27 mouse cellular contexts compared by ENCODE assay signal in the genomic region with DNA sequence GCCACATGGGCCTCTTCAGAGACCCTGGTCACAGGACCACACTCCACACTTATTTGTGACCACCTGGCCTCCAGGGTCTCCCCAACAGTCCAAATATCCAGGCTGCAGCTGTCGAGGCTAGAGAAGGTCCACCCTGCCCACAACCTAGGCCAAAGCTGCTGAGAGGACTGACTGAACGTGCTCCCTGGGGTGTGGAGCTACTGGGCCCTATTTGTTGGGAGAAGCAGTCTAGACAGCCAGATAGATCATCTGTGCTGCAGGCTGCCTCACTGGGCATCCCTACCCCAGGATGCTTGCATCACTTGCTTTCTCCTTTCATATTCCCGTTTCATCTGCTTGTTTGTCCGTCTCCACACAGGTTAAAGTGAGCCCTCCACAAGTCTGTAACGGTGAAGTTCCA. TPM values are rescaled to one million over a fixed set of nuclear protein-coding genes. Genes with fewer than 3 reads are reported as not detected.
DNase-seq lines count a peak whose midpoint lies in the region; ATAC-seq and TF ChIP-seq lines count a peak whose summit lies in the region.
"Had no signal": no experiment of that assay in that cellular context is flagged by ENCODE, and none has a peak within 500 bp of the region (broad histone marks: within the 10 kb centered on the region; RNA-seq: fewer than 3 reads in every experiment).

No protein-coding gene starts in this region.

- DNase-seq in lung, embryonic 14.5 days: no peak
- no peak for DNase-seq in lung, postnatal 10 days
- no peak for DNase-seq in testis, postnatal 14 days (ENCODE audit: low spot score)
- DNase-seq in embryo, embryonic 11 days: no peak
- DNase-seq: adrenal gland, postnatal 25 days; B cell, adult 2 months; cerebellum, adult 11-12 months; cerebellum, adult 9-11 months; gastrocnemius, adult 2 months; gastrocnemius, postnatal 36 days; heart, postnatal 14 days; kidney, adult 8-10 months; layer of hippocampus, postnatal 36 days; left cerebral cortex, postnatal 4 days; liver, postnatal 0 days; right cerebral cortex, adult 18-20 months; right cerebral cortex, postnatal 4 days had no signal

- H3K27ac ChIP-seq in lung, embryonic 14.5 days (ENCODE audit: low read depth): peak overlapping the region; percentile 43; the same call in 1 of the 2 replicates
- no peak overlapping the region for H3K27ac ChIP-seq in testis, adult 2 months (ENCODE audit: control insufficient read depth, insufficient read depth, low read depth, low read length)
- H3K27ac ChIP-seq in limb, embryonic 13.5 days: peak overlapping the region; percentile 44; the same call in 1 of the 2 replicates
- H3K27ac ChIP-seq: gastrocnemius, adult 2 months; hindbrain, embryonic 13.5 days; kidney, postnatal 0 days; liver, embryonic 12.5 days had no signal

- H3K27me3 ChIP-seq in lung, embryonic 14.5 days (ENCODE audit: insufficient read depth, low read length): no peaks in the 10 kb centered on the region
- H3K27me3 ChIP-seq in testis, adult 2 months (ENCODE audit: control insufficient read depth, insufficient read depth, low read length): peaks cover 4% of the 10 kb centered on the region; the same call in 1 of the 2 replicates
- H3K27me3 ChIP-seq in limb, embryonic 13.5 days: peaks cover 2% of the 10 kb centered on the region; the same call in 1 of the 2 replicates
- H3K27me3 ChIP-seq: embryonic facial prominence, embryonic 15.5 days had no signal

- ATAC-seq in lung, embryonic 14.5 days (ENCODE audit: insufficient read depth): no peak
- ATAC-seq in limb, embryonic 13.5 days (ENCODE audit: low FRiP score, low read depth): no peak
- ATAC-seq: forebrain, embryonic 14.5 days; intestine, embryonic 16.5 days; liver, embryonic 12.5 days; liver, postnatal 0 days; midbrain, embryonic 16.5 days had no signal

- H3K9me3 ChIP-seq in lung, embryonic 14.5 days (ENCODE audit: low read depth, low read length): peaks cover 22% of the 10 kb centered on the region; the same call in 1 of the 2 replicates
- peaks cover 28% of the 10 kb centered on the region for H3K9me3 ChIP-seq in limb, embryonic 13.5 days

- no peak for TF ChIP-seq POLR2A in testis, adult 2 months (IDR thresholded peaks at IDR 0.05; ENCODE audit: control insufficient read depth, low read depth, low read length)

- 83% methylated on average over 5 of the region's 5 CpGs for WGBS in lung, embryonic 14.5 days
- 79% methylated on average over 5 of the region's 5 CpGs for WGBS in limb, embryonic 13.5 days

- H3K4me1 ChIP-seq in lung, embryonic 14.5 days (ENCODE audit: insufficient read depth): peaks cover 6% of the 10 kb centered on the region; the same call in 1 of the 2 replicates
- peaks cover 47% of the 10 kb centered on the region for H3K4me1 ChIP-seq in testis, adult 2 months (ENCODE audit: control insufficient read depth, insufficient read depth, low read length)
- peaks cover 54% of the 10 kb centered on the region for H3K4me1 ChIP-seq in limb, embryonic 13.5 days

- no peaks in the 10 kb centered on the region for H3K36me3 ChIP-seq in lung, embryonic 14.5 days (ENCODE audit: insufficient read depth)
- no peaks in the 10 kb centered on the region for H3K36me3 ChIP-seq in testis, adult 2 months (ENCODE audit: control insufficient read depth, insufficient read depth, low read length)
- peaks cover 19% of the 10 kb centered on the region for H3K36me3 ChIP-seq in limb, embryonic 13.5 days
- H3K36me3 ChIP-seq: embryonic facial prominence, embryonic 15.5 days; hindbrain, embryonic 13.5 days had no signal

- H3K9ac ChIP-seq in lung, embryonic 14.5 days: no peak overlapping the region
- H3K9ac ChIP-seq in limb, embryonic 13.5 days: no peak overlapping the region
- H3K9ac ChIP-seq: embryonic facial prominence, embryonic 15.5 days; hindbrain, embryonic 13.5 days; liver, embryonic 12.5 days; liver, postnatal 0 days had no signal

- H3K4me3 ChIP-seq in lung, embryonic 14.5 days (ENCODE audit: low read depth, low read length): no peak overlapping the region
- H3K4me3 ChIP-seq in testis, adult 2 months (ENCODE audit: control insufficient read depth, low read depth, low read length): peak overlapping the region; percentile 2; the same call in 1 of the 2 replicates
- no peak overlapping the region for H3K4me3 ChIP-seq in limb, embryonic 13.5 days
- H3K4me3 ChIP-seq: embryonic facial prominence, embryonic 15.5 days; gastrocnemius, adult 2 months; hindbrain, embryonic 13.5 days; liver, embryonic 12.5 days; megakaryocyte, embryonic 14.5 days had no signal

- no peak for TF ChIP-seq CTCF in lung, embryonic 14.5 days (IDR thresholded peaks at IDR 0.05; ENCODE audit: low read depth)
- TF ChIP-seq CTCF in testis, adult 2 months (IDR thresholded peaks at IDR 0.05; ENCODE audit: control insufficient read depth, insufficient read depth, insufficient replicate concordance, low read depth, low read length): no peak

- no peak overlapping the region for H3K4me2 ChIP-seq in lung, embryonic 14.5 days
- no peak overlapping the region for H3K4me2 ChIP-seq in limb, embryonic 13.5 days (replicated peaks)

RNA-seq across cellular contexts. Expression of a gene that starts 1.7 kb away (rescaled TPM):
- 587 and 596 TPM in 2 replicates for polyA plus RNA-seq in lung, embryonic 14.5 days (2014; fragmentation: Nextera tagmentation; extraction: Ambion mirVana)
- polyA plus RNA-seq in testis, adult 2 months (2012; rRNA removed): 41.7 and 45.9 TPM in 2 replicates
- 1,335 and 1,388 TPM in 2 replicates for polyA plus RNA-seq in limb, embryonic 13.5 days (2015; fragmentation: Nextera tagmentation; extraction: Ambion mirVana)

RNA-seq across cellular contexts. Expression of a gene that starts 11.0 kb away (rescaled TPM):
- polyA plus RNA-seq in lung, embryonic 14.5 days (2014; fragmentation: Nextera tagmentation; extraction: Ambion mirVana): 0.91 and 1.4 TPM in 2 replicates
- 38.0 and 41.9 TPM in 2 replicates for polyA plus RNA-seq in testis, adult 2 months (2012; rRNA removed)
- polyA plus RNA-seq in limb, embryonic 13.5 days (2015; fragmentation: Nextera tagmentation; extraction: Ambion mirVana): 1.4 and 1.5 TPM in 2 replicates

RNA-seq across cellular contexts. Expression of a gene that starts 40.4 kb away (rescaled TPM):
- 2.9 and 3.9 TPM in 2 replicates for polyA plus RNA-seq in lung, embryonic 14.5 days (2014; fragmentation: Nextera tagmentation; extraction: Ambion mirVana)
- 0.35 and 0.40 TPM in 2 replicates for polyA plus RNA-seq in testis, adult 2 months (2012; rRNA removed)
- polyA plus RNA-seq in limb, embryonic 13.5 days (2015; fragmentation: Nextera tagmentation; extraction: Ambion mirVana): 20.4 and 23.2 TPM in 2 replicates
- polyA plus RNA-seq: midbrain, embryonic 16.5 days had no signal

Comparison
In these comparisons a context has a peak if more than half of its experiments do, and no peak if none do; other contexts are left out.
1. RNA of a gene that starts 1.7 kb away (polyA plus RNA-seq): 1,335 to 1,388 TPM in limb, embryonic 13.5 days and 587 to 596 TPM in lung, embryonic 14.5 days; 41.7 to 45.9 TPM in testis, adult 2 months; every median in the first group is over 10 times any median in the second.
2. RNA of a gene that starts 11.0 kb away (polyA plus RNA-seq): 38.0 to 41.9 TPM in testis, adult 2 months; 1.4 to 1.5 TPM in limb, embryonic 13.5 days and 0.91 to 1.4 TPM in lung, embryonic 14.5 days; every median in the first group is over 10 times any median in the second.